Mouse (Mus musculus): Measurements from ENCODE around the gene Anks1. TPM values are rescaled to one million over a fixed set of nuclear protein-coding genes. Genes with fewer than 3 reads are reported as not detected.

The Anks1 gene
- polyA plus RNA-seq, 1 experiment from 2014 or later: 14.9 TPM

DNA sequence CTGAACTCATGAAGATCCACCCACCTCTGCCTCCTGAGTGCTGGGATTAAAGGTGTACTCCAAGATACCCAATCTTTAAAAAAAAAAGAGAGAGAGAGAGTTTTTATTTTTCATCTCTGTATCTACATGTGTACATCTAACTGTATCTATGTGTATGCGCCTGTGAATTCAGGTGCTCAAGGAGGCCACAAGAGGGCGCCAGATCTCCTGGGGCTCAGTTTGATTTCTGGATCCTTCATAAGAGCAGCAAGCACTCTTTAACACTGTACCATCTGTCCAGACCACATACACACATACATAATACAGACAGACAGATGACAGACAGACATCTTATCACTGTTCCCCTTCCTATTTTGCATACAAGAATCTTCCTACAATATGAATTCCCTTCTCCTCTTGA, 183.2 kb downstream of the Anks1 start:
- ATAC-seq (ENCODE audit: insufficient read depth, low FRiP score, low read depth): no peak
- Histone ChIP-seq H3K4me2 (no peak overlapping the region), H3K27me3 (replicated peaks) (no peaks in the 10 kb centered on the region), H3K9ac (no peak overlapping the region), H3K9me3 (no peaks in the 10 kb centered on the region), H3K4me1 (no peaks in the 10 kb centered on the region), H3K4me3 (replicated peaks) (no peak overlapping the region), H3K36me3 (no peaks in the 10 kb centered on the region), H3K27ac (no peak overlapping the region)
- WGBS: 81% methylated on average over 2 of the region's 2 CpGs

DNA sequence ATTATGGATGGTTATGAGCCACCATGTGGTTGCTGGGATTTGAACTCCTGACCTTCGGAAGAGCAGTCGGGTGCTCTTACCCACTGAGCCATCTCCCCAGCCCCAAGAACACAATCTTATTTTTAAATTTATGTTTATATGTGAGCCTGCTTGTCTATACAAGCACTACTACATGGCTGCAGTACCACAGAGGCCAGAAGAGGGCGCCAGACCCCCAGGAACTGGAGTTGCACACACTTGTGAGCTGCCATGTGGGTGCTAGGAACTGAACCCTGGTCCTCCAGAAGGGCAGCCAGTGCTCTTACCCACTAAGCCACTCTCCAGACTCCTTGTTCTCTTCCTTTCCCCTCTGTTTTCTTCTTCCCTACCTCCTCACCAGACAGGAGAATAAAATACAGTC, 184.7 kb downstream of the Anks1 start:
- H3K9ac ChIP-seq: no peak overlapping the region
- no peak overlapping the region for H3K27ac ChIP-seq
- WGBS: 87% methylated on average over 3 of the region's 3 CpGs
- no peak for ATAC-seq (ENCODE audit: insufficient read depth, low FRiP score, low read depth)
- H3K4me2 ChIP-seq: no peak overlapping the region
- H3K36me3 ChIP-seq: no peaks in the 10 kb centered on the region
- no peaks in the 10 kb centered on the region; the same call in 1 of the 2 replicates for H3K4me1 ChIP-seq
- H3K4me3 ChIP-seq (replicated peaks): no peak overlapping the region
- H3K9me3 ChIP-seq: no peaks in the 10 kb centered on the region
- no peaks in the 10 kb centered on the region for H3K27me3 ChIP-seq (replicated peaks)

DNA sequence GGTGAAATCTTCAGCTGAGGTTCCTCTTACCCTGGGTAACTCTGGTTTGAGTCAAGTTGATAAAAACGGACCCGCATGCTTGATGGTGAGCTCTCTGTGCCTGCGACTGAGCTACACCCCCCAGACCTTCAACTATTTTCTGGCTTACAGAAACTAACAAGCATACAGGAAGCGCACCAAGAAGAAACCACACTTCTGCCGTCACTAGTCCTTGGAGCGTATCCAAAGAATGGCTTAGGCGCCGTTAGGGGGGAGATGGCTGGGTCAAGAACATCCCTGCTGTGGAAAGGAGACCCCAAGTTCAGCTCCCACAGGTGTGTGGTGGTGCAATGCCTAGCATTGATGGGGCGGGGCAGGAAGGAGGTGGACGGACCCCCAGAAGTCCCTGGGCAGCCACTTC, 187.3 kb downstream of the Anks1 start:
- H3K27me3 ChIP-seq (replicated peaks): no peaks in the 10 kb centered on the region
- no peaks in the 10 kb centered on the region for H3K36me3 ChIP-seq
- no peaks in the 10 kb centered on the region for H3K9me3 ChIP-seq
- no peak for ATAC-seq (ENCODE audit: insufficient read depth, low FRiP score, low read depth)
- no peak overlapping the region for H3K27ac ChIP-seq
- whole genome bisulfite sequencing: 77% methylated on average over 10 of the region's 10 CpGs
- no peak overlapping the region for H3K9ac ChIP-seq
- H3K4me3 ChIP-seq (replicated peaks): no peak overlapping the region
- H3K4me2 ChIP-seq: no peak overlapping the region
- no peaks in the 10 kb centered on the region; the same call in 1 of the 2 replicates for H3K4me1 ChIP-seq

GRCm38 (mm10) chr17:28097308-28097707, 188.2 kb downstream of the Anks1 start:
- no peak overlapping the region for H3K27ac ChIP-seq
- 79% methylated on average over 13 of the region's 13 CpGs for WGBS
- no peaks in the 10 kb centered on the region for H3K27me3 ChIP-seq (replicated peaks)
- H3K9me3 ChIP-seq: no peaks in the 10 kb centered on the region
- no peak overlapping the region for H3K4me2 ChIP-seq
- no peak for ATAC-seq (ENCODE audit: insufficient read depth, low FRiP score, low read depth)
- H3K4me1 ChIP-seq: no peaks in the 10 kb centered on the region; the same call in 1 of the 2 replicates
- no peak overlapping the region for H3K4me3 ChIP-seq (replicated peaks)
- no peak overlapping the region for H3K9ac ChIP-seq
- H3K36me3 ChIP-seq: no peaks in the 10 kb centered on the region

GRCm38 (mm10) chr17:28099086-28099485, 190.0 kb downstream of the Anks1 start:
- Histone ChIP-seq H3K4me1 (no peaks in the 10 kb centered on the region; the same call in 1 of the 2 replicates), H3K4me3 (replicated peaks) (no peak overlapping the region), H3K9me3 (no peaks in the 10 kb centered on the region), H3K36me3 (no peaks in the 10 kb centered on the region), H3K4me2 (no peak overlapping the region), H3K9ac (no peak overlapping the region), H3K27ac (no peak overlapping the region), H3K27me3 (replicated peaks) (no peaks in the 10 kb centered on the region)
- 61% methylated on average over 3 of the region's 3 CpGs for WGBS
- ATAC-seq (ENCODE audit: insufficient read depth, low FRiP score, low read depth): no peak

- H3K9ac ChIP-seq: no peak overlapping the region
- H3K4me1 ChIP-seq: no peaks in the 10 kb centered on the region; the same call in 1 of the 2 replicates
- no peak overlapping the region for H3K27ac ChIP-seq
- WGBS: 88% methylated on average over 1 of the region's 1 CpGs
- H3K27me3 ChIP-seq (replicated peaks): no peaks in the 10 kb centered on the region
- H3K9me3 ChIP-seq: no peaks in the 10 kb centered on the region
- H3K4me3 ChIP-seq (replicated peaks): no peak overlapping the region
- no peak for ATAC-seq (ENCODE audit: insufficient read depth, low FRiP score, low read depth)
- H3K4me2 ChIP-seq: no peak overlapping the region
- H3K36me3 ChIP-seq: no peaks in the 10 kb centered on the region
Observed at GRCm38 (mm10) chr17:28100669-28101068, 191.6 kb downstream of the Anks1 start.

GRCm38 (mm10) chr17:28101284-28101887, 192.3 kb downstream of the Anks1 start:
- Histone ChIP-seq H3K4me1 (no peaks in the 10 kb centered on the region; the same call in 1 of the 2 replicates), H3K4me2 (no peak overlapping the region), H3K4me3 (replicated peaks) (no peak overlapping the region), H3K27ac (no peak overlapping the region), H3K9me3 (no peaks in the 10 kb centered on the region), H3K9ac (no peak overlapping the region), H3K36me3 (no peaks in the 10 kb centered on the region), H3K27me3 (replicated peaks) (no peaks in the 10 kb centered on the region)
- no peak for ATAC-seq (ENCODE audit: insufficient read depth, low FRiP score, low read depth)
- WGBS: 46% methylated on average over 12 of the region's 12 CpGs

- Histone ChIP-seq H3K4me3 (replicated peaks) (no peak overlapping the region), H3K36me3 (no peaks in the 10 kb centered on the region), H3K27ac (no peak overlapping the region), H3K4me2 (no peak overlapping the region), H3K9me3 (no peaks in the 10 kb centered on the region), H3K27me3 (replicated peaks) (no peaks in the 10 kb centered on the region), H3K9ac (no peak overlapping the region), H3K4me1 (no peaks in the 10 kb centered on the region; the same call in 1 of the 2 replicates)
- 22% methylated on average over 10 of the region's 10 CpGs for WGBS
- no peak for ATAC-seq (ENCODE audit: insufficient read depth, low FRiP score, low read depth)
Observed at GRCm38 (mm10) chr17:28101902-28102319, 192.8 kb downstream of the Anks1 start.

DNA sequence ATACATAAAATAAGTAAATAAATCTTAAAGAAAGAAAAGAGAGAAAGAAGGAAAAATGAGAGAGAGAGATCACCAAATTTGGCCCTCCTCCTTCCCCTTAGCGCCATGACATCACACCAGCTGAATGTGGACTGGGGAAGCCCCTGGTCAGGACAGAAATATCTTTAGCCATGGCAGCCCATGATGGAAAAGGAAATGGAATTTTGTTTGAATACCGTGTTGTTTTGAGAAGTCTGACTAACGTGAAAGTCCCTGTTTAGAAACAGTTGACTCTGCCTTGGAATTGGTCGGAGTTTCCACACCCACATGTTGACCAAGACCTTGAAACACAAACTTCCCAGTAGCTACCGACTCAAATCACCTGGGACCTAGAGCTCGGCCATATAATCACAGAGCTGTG, 195.3 kb downstream of the Anks1 start:
- Histone ChIP-seq H3K4me3 (replicated peaks) (no peak overlapping the region), H3K27ac (no peak overlapping the region), H3K27me3 (replicated peaks) (no peaks in the 10 kb centered on the region), H3K4me1 (no peaks in the 10 kb centered on the region), H3K9ac (no peak overlapping the region), H3K9me3 (no peaks in the 10 kb centered on the region), H3K4me2 (no peak overlapping the region), H3K36me3 (no peaks in the 10 kb centered on the region)
- 67% methylated on average over 6 of the region's 6 CpGs for WGBS
- ATAC-seq (ENCODE audit: insufficient read depth, low FRiP score, low read depth): no peak

GRCm38 (mm10) chr17:28106352-28106751, 197.2 kb downstream of the Anks1 start:
- H3K4me1 ChIP-seq: no peaks in the 10 kb centered on the region
- no peak overlapping the region for H3K4me3 ChIP-seq (replicated peaks)
- H3K9ac ChIP-seq: no peak overlapping the region
- H3K36me3 ChIP-seq: no peaks in the 10 kb centered on the region
- H3K27me3 ChIP-seq (replicated peaks): no peaks in the 10 kb centered on the region
- no peaks in the 10 kb centered on the region for H3K9me3 ChIP-seq
- no peak for ATAC-seq (ENCODE audit: insufficient read depth, low FRiP score, low read depth)
- no peak overlapping the region for H3K27ac ChIP-seq
- no peak overlapping the region for H3K4me2 ChIP-seq
- 77% methylated on average over 6 of the region's 6 CpGs for WGBS

GRCm38 (mm10) chr17:28107275-28107674, 198.2 kb downstream of the Anks1 start:
- Histone ChIP-seq H3K9ac (no peak overlapping the region), H3K4me2 (no peak overlapping the region), H3K9me3 (no peaks in the 10 kb centered on the region), H3K27me3 (replicated peaks) (no peaks in the 10 kb centered on the region), H3K4me3 (replicated peaks) (no peak overlapping the region), H3K4me1 (no peaks in the 10 kb centered on the region), H3K27ac (no peak overlapping the region), H3K36me3 (no peaks in the 10 kb centered on the region)
- WGBS: 27% methylated on average over 14 of the region's 14 CpGs
- ATAC-seq (ENCODE audit: insufficient read depth, low FRiP score, low read depth): no peak

- no peak overlapping the region for H3K4me2 ChIP-seq
- no peaks in the 10 kb centered on the region for H3K36me3 ChIP-seq
- no peak for ATAC-seq (ENCODE audit: insufficient read depth, low FRiP score, low read depth)
- no peaks in the 10 kb centered on the region for H3K9me3 ChIP-seq
- no peak overlapping the region for H3K9ac ChIP-seq
- H3K4me1 ChIP-seq: no peaks in the 10 kb centered on the region
- no peak overlapping the region for H3K4me3 ChIP-seq (replicated peaks)
- no peaks in the 10 kb centered on the region for H3K27me3 ChIP-seq (replicated peaks)
- 85% methylated on average over 8 of the region's 8 CpGs for WGBS
- H3K27ac ChIP-seq: no peak overlapping the region
Observed at GRCm38 (mm10) chr17:28112266-28112665, 203.2 kb downstream of the Anks1 start.

Data from stomach, embryonic 15.5 days (tissue).